Comparison of ENCODE assay signal across 34 mouse cellular contexts in genomic region chr2:69668414-69668813, GRCm38 (mm10). TPM values are rescaled to one million over a fixed set of nuclear protein-coding genes. Genes with fewer than 3 reads are reported as not detected.
DNase-seq lines count a peak whose midpoint lies in the region; ATAC-seq and TF ChIP-seq lines count a peak whose summit lies in the region.
"Had no signal": no experiment of that assay in that cellular context is flagged by ENCODE, and none has a peak within 500 bp of the region (broad histone marks: within the 10 kb centered on the region; RNA-seq: fewer than 3 reads in every experiment).

No protein-coding gene starts in this region.

- ATAC-seq in limb, embryonic 14.5 days (ENCODE audit: low FRiP score, low read depth) = no peak; the same call in 1 of the 2 replicates
- no peak for ATAC-seq in heart, embryonic 13.5 days (ENCODE audit: extremely low read depth, insufficient number of reproducible peaks, low FRiP score, low TSS enrichment)
- ATAC-seq: intestine, embryonic 16.5 days; midbrain, embryonic 15.5 days; Patski had no signal

- H3K4me3 ChIP-seq in limb, embryonic 14.5 days (replicated peaks; ENCODE audit: low read length) = no peak overlapping the region
- H3K4me3 ChIP-seq in limb, embryonic 10.5 days = no peak overlapping the region
- H3K4me3 ChIP-seq in heart, embryonic 13.5 days = peak overlapping the region; percentile 10; the same call in 1 of the 2 replicates
- H3K4me3 ChIP-seq: embryonic facial prominence, embryonic 15.5 days; forebrain, embryonic 12.5 days; hindbrain, embryonic 13.5 days; left cerebral cortex, adult 2 months; limb, embryonic 13.5 days; liver, embryonic 13.5 days; midbrain, embryonic 15.5 days had no signal

- TF ChIP-seq POLR2A in limb, embryonic 14.5 days (IDR thresholded peaks at IDR 0.05; ENCODE audit: borderline replicate concordance, extremely low read depth, insufficient read depth, insufficient read length) = no peak

- peak; percentile 77 for DNase-seq in heart, adult 11 months
- no peak for DNase-seq in heart, adult 8-10 months (ENCODE audit: low spot score)
- peak; percentile 41 for DNase-seq in limb, embryonic 14.5 days (ENCODE audit: low spot score)
- no peak for DNase-seq in limb, embryonic 10.5 days (ENCODE audit: low spot score)
- DNase-seq in heart, postnatal 10 days = peak; percentile 15 to 39
- DNase-seq in adrenal gland, adult 2 months = no peak
- no peak for DNase-seq in left cerebral cortex, adult 11 months (ENCODE audit: low spot score)
- DNase-seq: adrenal gland, postnatal 14 days; cerebellum, adult 11 months; cerebellum, postnatal 10 days; gastrocnemius, postnatal 25 days; kidney, adult 8-10 months; layer of hippocampus, adult 9-11 months; liver, embryonic 13.5 days; lung, adult 2 months; lung, postnatal 10 days; right cerebral cortex, adult 18-20 months; spleen, adult 18-20 months; thymus, adult 18-20 months; thymus, postnatal 4 days had no signal

- H3K9me3 ChIP-seq in limb, embryonic 14.5 days (ENCODE audit: control insufficient read depth, low read length) = no peaks in the 10 kb centered on the region
- no peaks in the 10 kb centered on the region for H3K9me3 ChIP-seq in limb, embryonic 10.5 days (replicated peaks)
- H3K9me3 ChIP-seq in heart, embryonic 13.5 days = no peaks in the 10 kb centered on the region
- H3K9me3 ChIP-seq: embryonic facial prominence, embryonic 15.5 days; forebrain, embryonic 12.5 days; hindbrain, embryonic 13.5 days; limb, embryonic 13.5 days; liver, embryonic 13.5 days; midbrain, embryonic 15.5 days had no signal

- H3K27ac ChIP-seq in limb, embryonic 14.5 days (replicated peaks; ENCODE audit: low read depth, low read length) = 0 out of 2 replicates have a peak overlapping the region, but pooled peaks have one; percentile 1
- H3K27ac ChIP-seq in limb, embryonic 10.5 days = no peak overlapping the region
- H3K27ac ChIP-seq in heart, embryonic 13.5 days (replicated peaks) = peak overlapping the region; percentile 78
- H3K27ac ChIP-seq: embryonic facial prominence, embryonic 15.5 days; forebrain, embryonic 12.5 days; hindbrain, embryonic 13.5 days; kidney, postnatal 0 days; left cerebral cortex, adult 2 months; limb, embryonic 13.5 days; liver, embryonic 13.5 days; macrophage; midbrain, embryonic 15.5 days had no signal

- H3K36me3 ChIP-seq in limb, embryonic 14.5 days (ENCODE audit: control insufficient read depth, insufficient read depth, low read length) = peaks cover 16% of the 10 kb centered on the region
- peaks cover 23% of the 10 kb centered on the region for H3K36me3 ChIP-seq in limb, embryonic 10.5 days
- peaks cover 19% of the 10 kb centered on the region; the same call in 1 of the 2 replicates for H3K36me3 ChIP-seq in heart, embryonic 13.5 days
- H3K36me3 ChIP-seq: liver, embryonic 13.5 days had no signal

- H3K9ac ChIP-seq in limb, embryonic 14.5 days (ENCODE audit: low read depth, low read length, severe bottlenecking) = no peak overlapping the region
- H3K9ac ChIP-seq in heart, embryonic 13.5 days = no peak overlapping the region
- H3K9ac ChIP-seq: embryonic facial prominence, embryonic 15.5 days; forebrain, embryonic 12.5 days; hindbrain, embryonic 13.5 days; limb, embryonic 13.5 days; liver, embryonic 13.5 days; midbrain, embryonic 15.5 days had no signal

- intact Hi-C loops in heart, postnatal 10 days (cut with DNase I) = no loop called here

- H3K4me2 ChIP-seq in limb, embryonic 14.5 days (replicated peaks; ENCODE audit: low read depth, low read length, severe bottlenecking) = no peak overlapping the region
- H3K4me2 ChIP-seq in heart, embryonic 13.5 days = peak overlapping the region; percentile 50
- H3K4me2 ChIP-seq: embryonic facial prominence, embryonic 15.5 days; forebrain, embryonic 12.5 days; hindbrain, embryonic 13.5 days; limb, embryonic 13.5 days; liver, embryonic 13.5 days; midbrain, embryonic 15.5 days had no signal

- H3K27me3 ChIP-seq in limb, embryonic 14.5 days (ENCODE audit: control insufficient read depth, insufficient read depth, low read length) = no peaks in the 10 kb centered on the region
- no peaks in the 10 kb centered on the region for H3K27me3 ChIP-seq in limb, embryonic 10.5 days (ENCODE audit: low read depth, poor library complexity, severe bottlenecking)
- no peaks in the 10 kb centered on the region for H3K27me3 ChIP-seq in heart, embryonic 13.5 days (replicated peaks)
- H3K27me3 ChIP-seq: embryonic facial prominence, embryonic 15.5 days; forebrain, embryonic 12.5 days; hindbrain, embryonic 13.5 days; limb, embryonic 13.5 days; liver, embryonic 13.5 days; midbrain, embryonic 15.5 days; Patski had no signal

- WGBS in limb, embryonic 14.5 days = 78% methylated on average over 6 of the region's 6 CpGs
- WGBS in limb, embryonic 10.5 days = 91% methylated on average over 6 of the region's 6 CpGs
- WGBS in heart, embryonic 13.5 days = 43% methylated on average over 6 of the region's 6 CpGs

- H3K4me1 ChIP-seq in limb, embryonic 14.5 days (ENCODE audit: control insufficient read depth, insufficient read depth, low read length) = no peaks in the 10 kb centered on the region
- peaks cover 5% of the 10 kb centered on the region for H3K4me1 ChIP-seq in limb, embryonic 10.5 days
- H3K4me1 ChIP-seq in heart, embryonic 13.5 days = peaks cover 15% of the 10 kb centered on the region
- H3K4me1 ChIP-seq: embryonic facial prominence, embryonic 15.5 days; hindbrain, embryonic 13.5 days; limb, embryonic 13.5 days; liver, embryonic 13.5 days; midbrain, embryonic 15.5 days had no signal

RNA-seq across cellular contexts. Expression of gene Klhl41, which starts 1.5 kb away (rescaled TPM):
- total RNA-seq in heart, adult 8-10 months (2022) = 10 to 100 TPM; 85.6 to 96.6 (median 88.1) TPM
- polyA plus RNA-seq in limb, embryonic 14.5 days (2012; rRNA removed) = 17.4 and 23.2 TPM in 2 replicates
- 13.2 and 16.7 TPM in 2 replicates for polyA plus RNA-seq in limb, embryonic 14.5 days (2014; fragmentation: Nextera tagmentation; extraction: Ambion mirVana)
- polyA plus RNA-seq in limb, embryonic 10.5 days (2016; fragmentation: Nextera tagmentation; extraction: Ambion mirVana) = 0.30 and 1.1 TPM in 2 replicates
- 14.2 and 17.4 TPM in 2 replicates for polyA plus RNA-seq in heart, embryonic 13.5 days (2015; fragmentation: Nextera tagmentation; extraction: Ambion mirVana)
- 10 to 100 TPM; 70.3 to 76.3 TPM for total RNA-seq in heart, postnatal 10 days (2021)
- total RNA-seq in adrenal gland, adult 2 months (2021) = under 1 TPM; 0.35 TPM
- polyA plus RNA-seq in adrenal gland, adult 2 months (2012; rRNA removed) = 0.04 TPM in 1 of 2 replicates, not detected in the other
- total RNA-seq: common myeloid progenitor, adult 5-6 weeks; megakaryocyte-erythroid progenitor cell, adult 5-6 weeks; neutrophil, adult 5-6 weeks had no signal
- polyA plus RNA-seq: macrophage had no signal

RNA-seq across cellular contexts. Expression of gene Bbs5, which starts 21.4 kb away (rescaled TPM):
- 1 to 10 TPM; 3.6 to 4.7 (median 4.3) TPM for total RNA-seq in heart, adult 8-10 months (2022)
- polyA plus RNA-seq in limb, embryonic 14.5 days (2012; rRNA removed) = 14.7 and 18.9 TPM in 2 replicates
- 15.8 and 19.2 TPM in 2 replicates for polyA plus RNA-seq in limb, embryonic 14.5 days (2014; fragmentation: Nextera tagmentation; extraction: Ambion mirVana)
- 16.1 and 16.8 TPM in 2 replicates for polyA plus RNA-seq in limb, embryonic 10.5 days (2016; fragmentation: Nextera tagmentation; extraction: Ambion mirVana)
- polyA plus RNA-seq in heart, embryonic 13.5 days (2015; fragmentation: Nextera tagmentation; extraction: Ambion mirVana) = 9.6 and 13.3 TPM in 2 replicates
- 1 to 10 TPM; 5.6 to 5.7 TPM for total RNA-seq in heart, postnatal 10 days (2021)
- 1 to 10 TPM; 7.0 to 8.3 TPM for total RNA-seq in adrenal gland, adult 2 months (2021)
- polyA plus RNA-seq in adrenal gland, adult 2 months (2012; rRNA removed) = 0.07 and 0.43 TPM in 2 replicates
- total RNA-seq: neutrophil, adult 5-6 weeks had no signal

RNA-seq across cellular contexts. Expression of gene Fastkd1, which starts 44.9 kb away (rescaled TPM):
- 10 to 100 TPM; 25.5 to 30.3 (median 27.5) TPM for total RNA-seq in heart, adult 8-10 months (2022)
- 12.8 and 13.0 TPM in 2 replicates for polyA plus RNA-seq in limb, embryonic 14.5 days (2012; rRNA removed)
- 12.3 and 15.0 TPM in 2 replicates for polyA plus RNA-seq in limb, embryonic 14.5 days (2014; fragmentation: Nextera tagmentation; extraction: Ambion mirVana)
- polyA plus RNA-seq in limb, embryonic 10.5 days (2016; fragmentation: Nextera tagmentation; extraction: Ambion mirVana) = 15.0 and 15.9 TPM in 2 replicates
- polyA plus RNA-seq in heart, embryonic 13.5 days (2015; fragmentation: Nextera tagmentation; extraction: Ambion mirVana) = 16.6 and 17.1 TPM in 2 replicates
- 10 to 100 TPM; 31.4 to 34.6 TPM for total RNA-seq in heart, postnatal 10 days (2021)
- total RNA-seq in adrenal gland, adult 2 months (2021) = 10 to 100 TPM; 20.1 to 28.2 TPM
- polyA plus RNA-seq in adrenal gland, adult 2 months (2012; rRNA removed) = 3.3 and 3.7 TPM in 2 replicates

RNA-seq across cellular contexts. Expression of gene Ppig, which starts 53.9 kb away (rescaled TPM):
- total RNA-seq in heart, adult 8-10 months (2022) = 10 to 100 TPM; 33.8 to 40.0 (median 37.9) TPM
- 14.2 and 25.3 TPM in 2 replicates for polyA plus RNA-seq in limb, embryonic 14.5 days (2012; rRNA removed)
- 118 and 120 TPM in 2 replicates for polyA plus RNA-seq in limb, embryonic 14.5 days (2014; fragmentation: Nextera tagmentation; extraction: Ambion mirVana)
- polyA plus RNA-seq in limb, embryonic 10.5 days (2016; fragmentation: Nextera tagmentation; extraction: Ambion mirVana) = 109 and 135 TPM in 2 replicates
- 85.1 and 93.0 TPM in 2 replicates for polyA plus RNA-seq in heart, embryonic 13.5 days (2015; fragmentation: Nextera tagmentation; extraction: Ambion mirVana)
- total RNA-seq in heart, postnatal 10 days (2021) = 10 to 100 TPM; 47.7 to 51.8 TPM
- 10 to 100 TPM; 48.9 to 61.8 TPM for total RNA-seq in adrenal gland, adult 2 months (2021)
- 0.40 and 0.71 TPM in 2 replicates for polyA plus RNA-seq in adrenal gland, adult 2 months (2012; rRNA removed)

Comparison
In these comparisons a context has a peak if more than half of its experiments do, and no peak if none do; other contexts are left out.
1. DNase-seq: peak in heart, adult 11 months (single experiment), limb, embryonic 14.5 days (single experiment) and heart, postnatal 10 days (2 of 2); none in heart, adult 8-10 months (single experiment), limb, embryonic 10.5 days (single experiment), adrenal gland, adult 2 months (single experiment) and left cerebral cortex, adult 11 months (single experiment).